Mouse (Mus musculus) heart, embryonic 14.5 days (tissue): ENCODE data around the gene Gm13278. TPM values are rescaled to one million over a fixed set of nuclear protein-coding genes. Genes with fewer than 3 reads are reported as not detected.
"Not testable (repeated sequence)": the region's sequence is repeated elsewhere in the genome, so short reads cannot be mapped to it uniquely, and the experiment has no call there.

ENCODE experiments used
- ATAC-seq: fragments of 200-750 bp; cut with Nextera tagmentation; 2 replicates; pipeline ENCODE4 v1.8.0; 2017; ENCODE audit warnings: low read depth, moderate TSS enrichment; ENCODE audit not compliant: insufficient number of reproducible peaks, insufficient read depth, low FRiP score
- H3K27ac ChIP-seq, 2 experiments: fragments of 200-500 bp in 1 of 2; fragments of 300-500 bp in 1 of 2; sonication (generic) in 1 of 2; replicated peaks in 1 of 2; 2 replicates each; pipeline ENCODE4 v1.5.1; 2012 to 2014; ENCODE audit warnings: low read depth in 2 of 2, low read length in 2 of 2, control low read depth in 1 of 2, mild to moderate bottlenecking in 1 of 2, mixed read lengths in 1 of 2; ENCODE audit not compliant: control insufficient read depth in 1 of 2, insufficient read depth in 1 of 2
- H3K27me3 ChIP-seq: fragments of 300-500 bp; sonication (generic); 2 replicates; pipeline ENCODE4 v1.6.1; 2014; ENCODE audit warnings: mild to moderate bottlenecking, low read length, control low read depth; ENCODE audit not compliant: control insufficient read depth, insufficient read depth
- H3K36me3 ChIP-seq: fragments of 300-500 bp; sonication (generic); 2 replicates; pipeline ENCODE4 v1.6.1; 2014; ENCODE audit warnings: mild to moderate bottlenecking, control low read depth, low read length, mixed read lengths; ENCODE audit not compliant: control insufficient read depth, insufficient read depth
- H3K4me1 ChIP-seq, 2 experiments: fragments of 200-500 bp in 1 of 2; fragments of 300-500 bp in 1 of 2; sonication (generic) in 1 of 2; 2 replicates each; pipeline ENCODE4 v1.6.1; 2012 to 2014; ENCODE audit warnings: low read length in 2 of 2, control low read depth in 1 of 2, mixed read lengths in 1 of 2; ENCODE audit not compliant: control insufficient read depth in 2 of 2, insufficient read depth in 2 of 2
- H3K4me2 ChIP-seq: fragments of 300-500 bp; sonication (generic); 2 replicates; pipeline ENCODE4 v1.6.1; 2014; ENCODE audit warnings: mild to moderate bottlenecking, low read length
- H3K4me3 ChIP-seq, 2 experiments: fragments of 200-500 bp in 1 of 2; fragments of 300-500 bp in 1 of 2; sonication (generic) in 1 of 2; 2 replicates each; pipeline ENCODE4 v1.5.1; 2012 to 2014; ENCODE audit warnings: low read length in 2 of 2, mild to moderate bottlenecking in 2 of 2, control low read depth in 1 of 2, low read depth in 1 of 2, moderate library complexity in 1 of 2; ENCODE audit not compliant: control insufficient read depth in 1 of 2, insufficient read depth in 1 of 2
- H3K9ac ChIP-seq: fragments of 300-500 bp; sonication (generic); 2 replicates; pipeline ENCODE4 v1.6.1; 2014; ENCODE audit warnings: mild to moderate bottlenecking, low read length
- H3K9me3 ChIP-seq: fragments of 300-500 bp; sonication (generic); 2 replicates; pipeline ENCODE4 v1.6.1; 2016; ENCODE audit warnings: low read length, control low read depth; ENCODE audit not compliant: control insufficient read depth
- WGBS: fragments of 180-500 bp; shearing (Covaris S2); extraction: QIAGEN DNeasy Blood & Tissue Kit; methylation state at CpG from one replicate; pipeline ENCODE4 v1.1.7; 2014; 5-methylcytosine and 5-hydroxymethylcytosine counted together
- polyA plus RNA-seq: library from polyadenylated mRNA; unstranded; fragments of >200 nt; fragmentation: Nextera tagmentation; extraction: Ambion mirVana; gene quantifications from 2 replicates; pipeline ENCODE4 v1.2.1, GENCODE M21; 2014

Gm13278 gene
- polyA plus RNA-seq, 1 experiment from 2014 or later, result not detected

GRCm38 (mm10) chr4:88776622-88777021 lies 14.7 kb upstream of the Gm13278 start, which contains the start of gene Gm13289:
TSS of gene Gm13289 (plus strand) at chr4:88776922.
- not testable (repeated sequence) for ATAC-seq, H3K27me3 ChIP-seq, H3K4me3 ChIP-seq, H3K9ac ChIP-seq, H3K9me3 ChIP-seq, H3K27ac ChIP-seq, H3K4me2 ChIP-seq, H3K4me1 ChIP-seq, H3K36me3 ChIP-seq
- no CpG with 5 or more reads among the region's 29 CpGs for WGBS

GRCm38 (mm10) chr4:88779550-88779949 lies 11.8 kb upstream of the Gm13278 start, which contains the start of gene Gm13272:
TSS of gene Gm13272 (plus strand) at chr4:88779850.
- no CpG with 5 or more reads among the region's 29 CpGs for WGBS
- H3K27ac ChIP-seq, H3K4me1 ChIP-seq, ATAC-seq, H3K27me3 ChIP-seq, H3K4me3 ChIP-seq, H3K9me3 ChIP-seq, H3K9ac ChIP-seq, H3K4me2 ChIP-seq, H3K36me3 ChIP-seq: not testable (repeated sequence)

GRCm38 (mm10) chr4:88780320-88780719 lies 11.0 kb upstream of the Gm13278 start:
- not testable (repeated sequence) for H3K4me3 ChIP-seq, H3K36me3 ChIP-seq, ATAC-seq, H3K27me3 ChIP-seq, H3K4me1 ChIP-seq, H3K4me2 ChIP-seq, H3K9me3 ChIP-seq, H3K9ac ChIP-seq, H3K27ac ChIP-seq
- 32% methylated on average over 14 of the region's 18 CpGs for WGBS

GRCm38 (mm10) chr4:88781831-88782230 lies 9.5 kb upstream of the Gm13278 start, which contains the start of gene Ifnz:
TSS of gene Ifnz (plus strand) at chr4:88782131.
- H3K4me3 ChIP-seq, result peak within 1 kb of the TSS in 1 of 2 experiments; percentile 43; a peak in 2 of 4 replicates
- not testable (repeated sequence) for H3K36me3 ChIP-seq
- 0% methylated on average over 2 of the region's 7 CpGs for WGBS

DNA sequence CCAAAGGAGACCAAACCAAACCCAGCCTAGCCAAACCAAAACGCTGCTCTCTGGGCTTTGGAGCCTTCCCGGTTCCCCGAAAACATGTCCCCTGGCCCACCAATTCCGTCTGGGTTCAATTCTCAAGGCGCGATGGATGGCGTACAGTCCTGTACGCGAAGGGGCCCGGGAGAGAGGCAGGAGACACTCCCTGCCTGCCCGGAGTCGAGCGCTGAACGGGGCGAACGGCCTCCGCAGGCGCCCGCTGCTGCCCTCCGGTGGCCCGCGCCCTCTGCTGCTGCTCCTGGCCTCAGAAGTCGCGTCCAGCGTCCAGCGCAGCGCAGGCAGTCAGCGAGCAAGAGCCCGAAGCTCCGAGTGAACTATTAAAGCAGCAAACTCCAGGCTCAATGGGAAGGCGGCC lies 9.0 kb upstream of the Gm13278 start:
- H3K27me3 ChIP-seq, H3K9ac ChIP-seq, ATAC-seq, H3K36me3 ChIP-seq, H3K9me3 ChIP-seq, H3K4me1 ChIP-seq: not testable (repeated sequence)
- Histone ChIP-seq H3K4me3 (peak overlapping the region in 1 of 2 experiments; percentile 43; a peak in 2 of 4 replicates), H3K27ac (peak overlapping the region; percentile 33 to 85; a peak in 2 of 4 replicates), H3K4me2 (peak overlapping the region; percentile 52)
- WGBS, result 0% methylated on average over 1 of the region's 31 CpGs

More at GRCm38 (mm10) chr4:88781831-88782230, 9.5 kb upstream of the Gm13278 start, which contains the start of gene Ifnz:
- Histone ChIP-seq H3K27ac (peak within 1 kb of the TSS; percentile 33 to 85; a peak in 2 of 4 replicates), H3K4me2 (peak within 1 kb of the TSS; percentile 52)
- H3K9ac ChIP-seq, H3K9me3 ChIP-seq, H3K27me3 ChIP-seq, ATAC-seq, H3K4me1 ChIP-seq: not testable (repeated sequence)

DNA sequence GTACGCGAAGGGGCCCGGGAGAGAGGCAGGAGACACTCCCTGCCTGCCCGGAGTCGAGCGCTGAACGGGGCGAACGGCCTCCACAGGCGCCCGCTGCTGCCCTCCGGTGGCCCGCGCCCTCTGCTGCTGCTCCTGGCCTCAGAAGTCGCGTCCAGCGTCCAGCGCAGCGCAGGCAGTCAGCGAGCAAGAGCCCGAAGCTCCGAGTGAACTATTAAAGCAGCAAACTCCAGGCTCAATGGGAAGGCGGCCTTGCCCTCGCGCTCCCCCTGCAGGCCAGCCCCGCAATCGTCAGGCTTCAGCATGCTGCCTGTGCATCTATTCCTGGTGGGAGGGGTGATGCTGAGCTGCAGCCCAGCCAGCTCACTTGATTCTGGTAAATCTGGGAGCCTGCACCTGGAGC lies 5.9 kb upstream of the Gm13278 start, which contains the start of gene Gm13276:
Gene Gm13276 (plus strand): TSS at position 301 of the 400 bp plus-strand sequence.
- H3K36me3 ChIP-seq, H3K4me3 ChIP-seq, ATAC-seq, H3K27ac ChIP-seq, H3K9ac ChIP-seq, H3K4me2 ChIP-seq, H3K4me1 ChIP-seq, H3K27me3 ChIP-seq, H3K9me3 ChIP-seq: not testable (repeated sequence)
- WGBS, result no CpG with 5 or more reads among the region's 27 CpGs

DNA sequence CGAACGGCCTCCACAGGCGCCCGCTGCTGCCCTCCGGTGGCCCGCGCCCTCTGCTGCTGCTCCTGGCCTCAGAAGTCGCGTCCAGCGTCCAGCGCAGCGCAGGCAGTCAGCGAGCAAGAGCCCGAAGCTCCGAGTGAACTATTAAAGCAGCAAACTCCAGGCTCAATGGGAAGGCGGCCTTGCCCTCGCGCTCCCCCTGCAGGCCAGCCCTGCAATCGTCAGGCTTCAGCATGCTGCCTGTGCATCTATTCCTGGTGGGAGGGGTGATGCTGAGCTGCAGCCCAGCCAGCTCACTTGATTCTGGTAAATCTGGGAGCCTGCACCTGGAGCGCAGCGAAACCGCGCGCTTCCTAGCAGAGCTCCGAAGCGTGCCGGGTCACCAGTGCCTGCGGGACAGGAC lies 2.9 kb upstream of the Gm13278 start, which contains the start of gene Gm13277:
Gene Gm13277 (plus strand): TSS at position 231 of the 400 bp plus-strand sequence.
- ATAC-seq, H3K9me3 ChIP-seq, H3K27ac ChIP-seq, H3K27me3 ChIP-seq, H3K36me3 ChIP-seq, H3K4me2 ChIP-seq, H3K9ac ChIP-seq, H3K4me1 ChIP-seq, H3K4me3 ChIP-seq: not testable (repeated sequence)
- 0% methylated on average over 4 of the region's 28 CpGs for WGBS
